Mouse (Mus musculus): ENCODE data around the gene Pdk4. TPM values are rescaled to one million over a fixed set of nuclear protein-coding genes. Genes with fewer than 3 reads are reported as not detected.

Gene Pdk4
- total and polyA plus RNA-seq, 3 experiments, result not detected

- H3K79me2 ChIP-seq (ENCODE audit: control insufficient read depth, insufficient read depth, low read length, poor library complexity), result no peaks in the 10 kb centered on the region
- H3K36me3 ChIP-seq (ENCODE audit: control insufficient read depth in 1 of 2, insufficient read depth in 2 of 2, low read length in 2 of 2), result no peaks in the 10 kb centered on the region
- H3K27me3 ChIP-seq (ENCODE audit: control insufficient read depth in 1 of 2, insufficient read depth in 2 of 2, low read length in 2 of 2), result peaks cover 0 to 3% of the 10 kb centered on the region in 2 experiments; a peak in 2 of 4 replicates
- H3K27ac ChIP-seq (ENCODE audit: control insufficient read depth, low read depth, low read length), result no peak overlapping the region
- no peak for TF ChIP-seq CHD1 (IDR thresholded peaks at IDR 0.05; ENCODE audit: low read depth, low read length)
- H3K9me3 ChIP-seq (replicated peaks; ENCODE audit: insufficient read depth, low read length), result no peaks in the 10 kb centered on the region
- H3K4me3 ChIP-seq (ENCODE audit: control insufficient read depth in 1 of 2, insufficient read depth in 1 of 2, low read depth in 2 of 2, low read length in 2 of 2), result no peak overlapping the region
- no peak overlapping the region for H3K9ac ChIP-seq (ENCODE audit: control insufficient read depth, low read depth, low read length, poor library complexity, severe bottlenecking)
- no peaks in the 10 kb centered on the region for H3K4me1 ChIP-seq (ENCODE audit: control insufficient read depth in 1 of 2, insufficient read depth in 2 of 2, low read length in 2 of 2)
- DNase-seq (ENCODE audit: low read depth, low spot score), result no peak
Observed at GRCm38 (mm10) chr6:5455836-5456235, 40.3 kb downstream of the Pdk4 start.

- peaks cover 0 to 1% of the 10 kb centered on the region in 2 experiments; a peak in 1 of 4 replicates for H3K27me3 ChIP-seq (ENCODE audit: control insufficient read depth in 1 of 2, insufficient read depth in 2 of 2, low read length in 2 of 2)
- H3K4me1 ChIP-seq (ENCODE audit: control insufficient read depth in 1 of 2, insufficient read depth in 2 of 2, low read length in 2 of 2), result no peaks in the 10 kb centered on the region
- H3K79me2 ChIP-seq (ENCODE audit: control insufficient read depth, insufficient read depth, low read length, poor library complexity), result no peaks in the 10 kb centered on the region
- no peak overlapping the region for H3K4me3 ChIP-seq (ENCODE audit: control insufficient read depth in 1 of 2, insufficient read depth in 1 of 2, low read depth in 2 of 2, low read length in 2 of 2)
- H3K9me3 ChIP-seq (replicated peaks; ENCODE audit: insufficient read depth, low read length), result no peaks in the 10 kb centered on the region
- H3K36me3 ChIP-seq (ENCODE audit: control insufficient read depth in 1 of 2, insufficient read depth in 2 of 2, low read length in 2 of 2), result no peaks in the 10 kb centered on the region; a peak in 1 of 4 replicates
- H3K27ac ChIP-seq (ENCODE audit: control insufficient read depth, low read depth, low read length), result no peak overlapping the region
- DNase-seq (ENCODE audit: low read depth, low spot score), result no peak
- H3K9ac ChIP-seq (ENCODE audit: control insufficient read depth, low read depth, low read length, poor library complexity, severe bottlenecking), result no peak overlapping the region
- no peak for TF ChIP-seq BHLHE40 (IDR thresholded peaks at IDR 0.05; ENCODE audit: borderline replicate concordance, low read depth, low read length)
- no peak for TF ChIP-seq GABPA (IDR thresholded peaks at IDR 0.05; ENCODE audit: low read depth, low read length)
- TF ChIP-seq TAL1 (IDR thresholded peaks at IDR 0.05; ENCODE audit: low read length), result no peak
- no peak for TF ChIP-seq TBP (IDR thresholded peaks at IDR 0.05; ENCODE audit: low read depth, low read length)
- no peak for TF ChIP-seq MYC (IDR thresholded peaks at IDR 0.05; ENCODE audit: low read depth, low read length)
- TF ChIP-seq MAFK (IDR thresholded peaks at IDR 0.05; ENCODE audit: borderline replicate concordance, low read depth, low read length), result no peak
Observed at GRCm38 (mm10) chr6:5449878-5450277, 46.2 kb downstream of the Pdk4 start.

- Histone ChIP-seq H3K9me3 (replicated peaks; ENCODE audit: insufficient read depth, low read length) (no peaks in the 10 kb centered on the region), H3K36me3 (ENCODE audit: control insufficient read depth in 1 of 2, insufficient read depth in 2 of 2, low read length in 2 of 2) (no peaks in the 10 kb centered on the region; a peak in 1 of 4 replicates), H3K27me3 (ENCODE audit: control insufficient read depth in 1 of 2, insufficient read depth in 2 of 2, low read length in 2 of 2) (0 out of 4 replicates have a peak, but pooled peaks cover 0 to 1% of the 10 kb centered on the region in 2 experiments), H3K27ac (ENCODE audit: control insufficient read depth, low read depth, low read length) (no peak overlapping the region), H3K4me3 (ENCODE audit: control insufficient read depth in 1 of 2, insufficient read depth in 1 of 2, low read depth in 2 of 2, low read length in 2 of 2) (no peak overlapping the region), H3K4me1 (ENCODE audit: control insufficient read depth in 1 of 2, insufficient read depth in 2 of 2, low read length in 2 of 2) (no peaks in the 10 kb centered on the region), H3K79me2 (ENCODE audit: control insufficient read depth, insufficient read depth, low read length, poor library complexity) (no peaks in the 10 kb centered on the region), H3K9ac (ENCODE audit: control insufficient read depth, low read depth, low read length, poor library complexity, severe bottlenecking) (no peak overlapping the region)
- TF ChIP-seq TCF12 (IDR thresholded peaks at IDR 0.05; ENCODE audit: low read depth, low read length), result no peak
- no peak for TF ChIP-seq SIN3A (IDR thresholded peaks at IDR 0.05; ENCODE audit: low read length)
- no peak for TF ChIP-seq ELF1 (IDR thresholded peaks at IDR 0.05; ENCODE audit: low read depth, low read length)
- TF ChIP-seq ZKSCAN1 (IDR thresholded peaks at IDR 0.05; ENCODE audit: low read depth, low read length), result no peak
- no peak for TF ChIP-seq BHLHE40 (IDR thresholded peaks at IDR 0.05; ENCODE audit: borderline replicate concordance, low read depth, low read length)
- no peak for DNase-seq (ENCODE audit: low read depth, low spot score)
Observed at GRCm38 (mm10) chr6:5448396-5448795, 47.7 kb downstream of the Pdk4 start.

Measured in MEL (cell line).